Mouse (Mus musculus) midbrain, embryonic 10.5 days (tissue): Measurements from ENCODE around the gene 5031439G07Rik. TPM values are rescaled to one million over a fixed set of nuclear protein-coding genes. Genes with fewer than 3 reads are reported as not detected.

Source experiments
- DNase-seq: peaks from one replicate; pipeline ENCODE4 v3.0.0-alpha.2; 2017; ENCODE audit warnings: low spot score
- H3K27ac ChIP-seq: fragments of 300-500 bp; sonication (generic); replicated peaks from 2 replicates; pipeline ENCODE4 v1.5.1; 2016; ENCODE audit warnings: mild to moderate bottlenecking
- H3K27me3 ChIP-seq: fragments of 300-500 bp; sonication (generic); 2 replicates; pipeline ENCODE4 v1.6.1; 2016; ENCODE audit warnings: low read depth, mild to moderate bottlenecking; ENCODE audit not compliant: poor library complexity, severe bottlenecking
- H3K36me3 ChIP-seq: fragments of 300-500 bp; sonication (generic); 2 replicates; pipeline ENCODE4 v1.6.1; 2016; ENCODE audit warnings: mild to moderate bottlenecking, moderate library complexity
- H3K4me1 ChIP-seq: fragments of 300-500 bp; sonication (generic); 2 replicates; pipeline ENCODE4 v1.6.1; 2016
- H3K4me3 ChIP-seq: fragments of 300-500 bp; sonication (generic); 2 replicates; pipeline ENCODE4 v1.5.1; 2016; ENCODE audit warnings: mild to moderate bottlenecking, moderate library complexity
- H3K9me3 ChIP-seq: fragments of 300-500 bp; sonication (generic); replicated peaks from 2 replicates; pipeline ENCODE4 v1.6.1; 2016; ENCODE audit warnings: mild to moderate bottlenecking
- WGBS: fragments of 180-500 bp; shearing (Covaris S2); methylation state at CpG from one replicate; pipeline ENCODE4 v1.1.7; 2016; 5-methylcytosine and 5-hydroxymethylcytosine counted together
- polyA plus RNA-seq: library from polyadenylated mRNA; unstranded; fragments of >200 nt; fragmentation: Nextera tagmentation; extraction: Ambion mirVana; gene quantifications from 2 replicates; pipeline ENCODE4 v1.2.1, GENCODE M21; 2016

5031439G07Rik gene
- polyA plus RNA-seq, 1 experiment from 2014 or later: 10.1 TPM

DNA sequence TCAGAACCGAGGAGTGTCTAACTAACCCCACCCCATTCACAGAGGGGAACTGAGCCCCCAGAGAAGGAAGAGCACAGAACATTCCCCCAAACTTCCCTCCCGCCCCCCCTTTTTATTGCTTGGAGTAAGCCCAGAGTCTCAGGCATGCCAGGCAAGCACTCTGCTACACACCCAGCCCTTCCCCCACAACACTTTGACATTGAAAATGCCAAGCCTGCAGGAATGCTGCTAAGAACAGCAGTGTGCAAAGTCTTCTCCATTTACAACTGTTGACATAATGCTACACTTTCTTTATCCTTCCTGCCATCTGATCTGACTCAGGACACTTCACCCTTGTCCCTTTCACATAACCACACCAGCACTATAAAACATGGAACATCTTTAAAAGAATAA, 24.3 kb upstream of the 5031439G07Rik start:
- peaks cover 28% of the 10 kb centered on the region for H3K4me1 ChIP-seq
- no peaks in the 10 kb centered on the region for H3K36me3 ChIP-seq
- 42% methylated on average over 2 of the region's 2 CpGs for WGBS
- peaks cover 35% of the 10 kb centered on the region for H3K27me3 ChIP-seq
- DNase-seq: no peak
- no peaks in the 10 kb centered on the region for H3K9me3 ChIP-seq
- H3K4me3 ChIP-seq: no peak overlapping the region
- H3K27ac ChIP-seq: 0 out of 2 replicates have a peak overlapping the region, but pooled peaks have one; percentile 33

DNA sequence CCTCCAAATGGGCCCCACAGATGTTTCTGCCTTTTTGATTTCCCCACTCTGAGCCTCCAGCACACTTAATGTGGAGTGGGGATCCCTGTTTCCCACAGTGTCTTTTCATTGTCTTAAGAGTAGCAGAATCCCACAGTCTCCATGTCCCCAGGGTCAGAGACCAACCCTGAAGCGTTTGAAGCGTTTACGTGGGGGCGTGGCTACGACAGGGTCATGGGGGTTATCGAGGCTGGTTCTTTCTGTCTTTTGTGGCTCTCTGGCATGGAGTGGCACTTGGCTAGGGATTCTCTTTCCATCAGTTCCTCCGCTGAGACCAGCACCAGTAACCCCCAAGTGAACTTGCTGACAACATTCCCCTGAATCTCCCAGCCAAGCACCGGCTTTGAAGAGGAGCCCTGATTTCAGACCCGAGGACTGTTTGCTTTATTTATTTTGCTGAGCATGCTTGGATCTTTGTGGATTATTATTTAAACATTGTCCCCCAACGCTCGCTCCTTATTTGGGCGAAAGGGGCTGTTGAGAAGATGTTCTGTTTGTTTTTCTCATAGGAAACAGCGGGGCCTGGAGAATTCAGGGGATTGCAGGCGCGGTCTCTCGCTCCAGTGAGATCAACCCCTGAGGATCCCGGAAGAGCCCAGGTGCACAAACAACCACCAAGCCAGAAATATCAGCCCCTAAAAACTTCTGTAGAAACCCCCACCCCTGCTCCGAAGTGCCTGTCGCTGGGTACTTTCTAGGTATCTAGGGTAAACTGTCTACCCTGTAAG, 23.7 kb upstream of the 5031439G07Rik start:
- H3K4me3 ChIP-seq: no peak overlapping the region
- H3K9me3 ChIP-seq: no peaks in the 10 kb centered on the region
- peaks cover 29% of the 10 kb centered on the region for H3K27me3 ChIP-seq
- WGBS: 38% methylated on average over 19 of the region's 19 CpGs
- no peaks in the 10 kb centered on the region for H3K36me3 ChIP-seq
- peaks cover 24% of the 10 kb centered on the region for H3K4me1 ChIP-seq
- DNase-seq: no peak
- peak overlapping the region; percentile 52; the same call in 1 of the 2 replicates for H3K27ac ChIP-seq

DNA sequence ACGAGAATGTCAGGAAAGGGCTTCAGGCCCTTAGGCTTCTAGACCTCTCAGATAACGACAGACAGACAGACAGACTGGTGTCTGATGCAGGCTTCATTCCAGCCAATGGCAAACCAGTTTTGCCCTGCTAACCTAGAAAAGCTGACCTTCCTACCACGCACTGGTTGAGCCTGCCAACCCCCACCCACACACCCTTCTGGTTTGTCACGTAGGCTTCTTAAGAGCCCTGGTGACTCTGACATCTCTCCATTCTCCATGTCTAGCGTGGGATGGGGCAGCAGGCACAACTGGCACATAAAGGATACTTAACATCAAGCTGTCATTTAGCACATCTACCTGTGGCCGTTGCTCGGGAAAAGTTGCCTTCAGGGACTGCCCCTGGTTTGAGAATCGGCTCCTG, 21.3 kb upstream of the 5031439G07Rik start:
- no peak for DNase-seq
- H3K4me3 ChIP-seq: no peak overlapping the region
- no peak overlapping the region for H3K27ac ChIP-seq
- peaks cover 21% of the 10 kb centered on the region for H3K4me1 ChIP-seq
- H3K27me3 ChIP-seq: peaks cover 8% of the 10 kb centered on the region; the same call in 1 of the 2 replicates
- 84% methylated on average over 8 of the region's 8 CpGs for WGBS
- no peaks in the 10 kb centered on the region for H3K9me3 ChIP-seq
- no peaks in the 10 kb centered on the region for H3K36me3 ChIP-seq

DNA sequence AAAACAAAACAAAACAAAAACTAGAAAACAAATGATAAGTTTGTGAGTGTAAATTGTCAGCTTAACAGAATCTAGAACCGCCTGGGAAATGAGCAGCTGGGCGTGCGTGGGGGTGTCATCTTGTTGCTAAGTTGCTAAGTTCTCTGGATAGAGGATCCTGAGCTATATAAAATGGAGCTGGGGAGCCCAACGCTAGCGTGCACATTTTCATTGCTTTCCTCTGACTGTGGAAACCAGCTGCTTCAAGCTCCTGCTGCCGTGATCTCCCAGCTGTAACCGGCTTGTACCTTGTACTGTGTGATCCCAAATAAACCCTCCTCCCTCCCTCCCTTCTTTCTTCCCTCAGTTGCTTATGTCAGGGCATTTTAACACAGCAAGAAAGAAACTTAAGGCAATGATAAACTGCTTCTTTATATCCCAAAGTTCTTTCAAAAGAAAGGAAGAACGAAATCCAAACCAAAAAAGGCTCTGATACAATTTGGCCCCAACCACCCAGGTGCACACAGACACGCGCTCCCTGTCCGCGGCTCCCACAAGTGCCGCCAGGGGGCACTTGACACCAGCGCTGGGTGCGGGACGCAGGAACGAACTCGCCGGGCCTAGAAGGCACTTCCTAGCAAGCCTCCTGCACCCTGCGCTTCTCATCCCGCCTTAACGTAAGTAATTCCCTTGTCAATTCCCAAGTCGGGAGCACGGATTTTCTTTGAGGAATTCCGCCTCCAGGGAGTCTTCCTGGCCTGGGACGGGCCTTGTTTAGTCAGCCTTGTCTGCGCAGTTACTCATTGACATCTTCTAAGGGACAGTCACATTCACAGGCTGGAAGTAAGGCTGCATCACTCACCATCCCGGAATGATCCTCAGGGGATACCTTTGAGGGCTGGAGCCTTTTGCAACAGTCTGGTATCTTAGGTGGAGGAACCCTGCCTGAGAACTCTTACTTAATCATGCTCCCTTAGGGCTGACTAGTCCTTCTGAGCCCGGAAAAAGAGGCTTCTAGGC, 12.9 kb upstream of the 5031439G07Rik start:
- Histone ChIP-seq H3K27ac (no peak overlapping the region), H3K9me3 (no peaks in the 10 kb centered on the region), H3K36me3 (no peaks in the 10 kb centered on the region), H3K4me3 (0 out of 2 replicates have a peak overlapping the region, but pooled peaks have one; percentile 11), H3K4me1 (0 out of 2 replicates have a peak, but pooled peaks cover 5% of the 10 kb centered on the region), H3K27me3 (peaks cover 26% of the 10 kb centered on the region)
- DNase-seq: peak; percentile 74
- WGBS: 19% methylated on average over 29 of the region's 29 CpGs

DNA sequence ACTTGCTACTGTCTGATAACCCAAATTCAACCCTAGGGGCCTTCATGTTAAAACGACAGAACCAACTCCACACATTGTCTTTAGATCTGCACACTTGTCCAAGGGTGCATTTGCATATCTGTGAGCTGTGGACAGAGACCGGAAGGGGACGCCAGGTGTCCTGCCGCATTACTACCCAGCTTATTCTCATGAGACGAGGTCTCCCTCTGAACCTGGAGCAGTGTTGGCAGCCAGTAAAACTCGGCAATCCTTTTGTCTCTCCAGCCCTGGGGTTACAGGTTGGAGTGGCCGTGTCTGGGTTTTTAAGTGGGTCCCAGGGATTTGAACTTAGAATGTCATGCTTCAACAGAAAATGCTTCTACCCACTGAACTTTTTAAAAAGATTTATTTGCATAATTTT, 11.6 kb upstream of the 5031439G07Rik start:
- WGBS: 74% methylated on average over 7 of the region's 7 CpGs

DNA sequence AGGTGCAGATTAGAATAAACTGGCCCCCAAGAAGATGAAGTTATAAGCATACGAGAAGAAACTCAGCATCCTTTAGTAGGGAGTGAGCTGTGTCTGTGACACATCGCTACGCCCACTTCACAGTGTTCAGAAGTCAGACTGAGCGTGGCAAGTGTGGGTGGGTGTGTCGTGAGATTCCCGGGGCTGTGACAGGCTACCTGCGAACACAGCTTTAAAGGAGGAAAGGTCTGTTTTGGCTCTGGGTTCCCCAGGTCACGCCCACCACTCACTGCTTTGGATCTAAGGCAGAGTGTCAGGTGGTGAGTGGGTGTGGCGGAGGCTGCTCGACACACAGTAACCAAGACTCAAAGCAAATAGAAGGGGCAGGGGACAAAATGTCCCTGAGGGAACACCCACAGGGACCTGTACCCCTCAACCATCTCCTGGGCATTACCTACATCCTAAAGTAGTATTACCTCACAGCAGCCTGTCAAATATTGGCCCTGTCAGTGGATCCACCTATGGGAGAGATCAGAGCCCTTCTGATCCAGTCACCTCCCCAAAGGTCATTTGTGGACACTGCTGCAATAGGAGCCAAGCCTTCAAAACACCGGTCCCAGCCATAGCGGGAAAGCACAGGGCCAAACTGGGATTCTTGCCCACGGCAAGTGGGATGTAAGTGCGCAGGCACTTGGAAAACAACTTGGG, 9.6 kb upstream of the 5031439G07Rik start:
- DNase-seq: no peak
- H3K27ac ChIP-seq: no peak overlapping the region
- peaks cover 26% of the 10 kb centered on the region for H3K27me3 ChIP-seq
- H3K36me3 ChIP-seq: no peaks in the 10 kb centered on the region
- H3K9me3 ChIP-seq: no peaks in the 10 kb centered on the region
- WGBS: 78% methylated on average over 14 of the region's 14 CpGs
- H3K4me1 ChIP-seq: peaks cover 22% of the 10 kb centered on the region
- H3K4me3 ChIP-seq: no peak overlapping the region

More for the DNA sequence above, 11.6 kb upstream of the 5031439G07Rik start:
- DNase-seq: no peak
- Histone ChIP-seq H3K27me3 (peaks cover 26% of the 10 kb centered on the region), H3K4me3 (no peak overlapping the region), H3K36me3 (no peaks in the 10 kb centered on the region), H3K27ac (no peak overlapping the region), H3K4me1 (peaks cover 17% of the 10 kb centered on the region), H3K9me3 (no peaks in the 10 kb centered on the region)

DNA sequence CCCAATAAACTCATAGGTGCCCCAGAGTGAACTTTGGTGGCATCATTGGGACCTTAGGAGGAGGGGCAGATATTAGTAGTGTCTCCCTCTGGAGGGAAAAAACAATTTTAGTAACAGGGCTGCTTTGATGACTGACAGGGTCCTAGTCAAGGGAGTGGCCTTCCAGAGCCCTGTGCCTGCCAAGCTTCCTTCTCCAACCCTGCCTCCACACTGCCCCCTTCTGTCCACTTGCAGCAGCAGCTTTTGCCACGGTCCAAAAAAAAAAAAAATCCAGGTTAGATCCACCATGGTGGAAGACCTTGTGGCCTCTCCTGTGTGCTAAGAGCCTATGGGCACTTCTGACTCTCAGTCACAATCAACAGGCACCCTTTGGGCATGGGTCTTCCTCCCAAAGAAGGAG, 7.6 kb upstream of the 5031439G07Rik start:
- Histone ChIP-seq H3K27ac (no peak overlapping the region), H3K36me3 (no peaks in the 10 kb centered on the region), H3K4me1 (peaks cover 17% of the 10 kb centered on the region), H3K27me3 (peaks cover 9% of the 10 kb centered on the region), H3K4me3 (no peak overlapping the region), H3K9me3 (no peaks in the 10 kb centered on the region)
- 0% methylated on average over 1 of the region's 1 CpGs for WGBS
- peak; percentile 60 for DNase-seq

DNA sequence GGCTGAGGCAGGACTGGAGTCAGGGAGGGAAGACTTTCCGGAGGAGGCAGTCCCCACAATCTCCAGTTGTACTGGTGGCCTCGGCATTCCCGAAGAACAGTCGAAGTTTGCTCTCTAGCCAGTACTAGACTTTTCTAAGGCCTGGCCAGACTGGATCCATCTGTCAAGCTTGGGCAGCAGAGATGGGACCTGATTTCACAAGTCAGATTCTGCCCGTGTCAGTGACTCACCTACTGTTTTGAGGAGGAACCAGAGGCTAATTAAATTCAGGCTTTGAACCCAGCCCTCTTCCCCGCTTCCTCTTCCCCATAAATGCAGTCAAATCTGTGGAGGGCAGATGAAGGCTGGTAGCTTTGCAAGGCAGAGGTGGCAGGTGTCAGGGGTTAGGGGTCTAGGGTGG, 6.7 kb upstream of the 5031439G07Rik start:
- no peak overlapping the region; the same call in 1 of the 2 replicates for H3K27ac ChIP-seq
- peaks cover 17% of the 10 kb centered on the region for H3K4me1 ChIP-seq
- H3K27me3 ChIP-seq: peaks cover 2% of the 10 kb centered on the region; the same call in 1 of the 2 replicates
- DNase-seq: no peak
- WGBS: 54% methylated on average over 6 of the region's 6 CpGs
- H3K9me3 ChIP-seq: no peaks in the 10 kb centered on the region
- H3K36me3 ChIP-seq: no peaks in the 10 kb centered on the region
- no peak overlapping the region for H3K4me3 ChIP-seq

DNA sequence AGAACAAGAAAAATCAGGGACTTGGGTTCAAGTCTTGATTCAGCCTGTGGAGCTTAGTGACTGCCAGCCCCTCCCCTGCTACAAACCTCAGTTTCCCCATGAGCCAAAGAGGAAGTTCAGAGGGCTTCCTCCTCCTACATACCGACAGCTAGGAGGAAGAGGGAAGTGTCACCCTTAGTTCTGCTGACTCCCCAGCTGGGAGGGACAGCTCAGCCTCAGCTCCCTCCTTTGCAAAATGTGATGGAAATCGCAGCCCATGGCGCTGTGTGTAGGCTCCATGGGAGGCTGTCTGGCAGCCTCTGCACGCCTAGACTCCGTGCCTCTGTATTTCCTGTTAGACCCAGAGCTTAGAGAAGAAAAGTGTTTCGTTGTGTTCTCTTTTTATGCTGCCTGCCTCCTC, 6.1 kb upstream of the 5031439G07Rik start:
- WGBS: 58% methylated on average over 6 of the region's 6 CpGs
- H3K4me3 ChIP-seq: no peak overlapping the region
- no peaks in the 10 kb centered on the region for H3K9me3 ChIP-seq
- H3K27me3 ChIP-seq: peaks cover 7% of the 10 kb centered on the region
- no peak overlapping the region for H3K27ac ChIP-seq
- no peak for DNase-seq
- H3K36me3 ChIP-seq: no peaks in the 10 kb centered on the region
- peaks cover 22% of the 10 kb centered on the region for H3K4me1 ChIP-seq

DNA sequence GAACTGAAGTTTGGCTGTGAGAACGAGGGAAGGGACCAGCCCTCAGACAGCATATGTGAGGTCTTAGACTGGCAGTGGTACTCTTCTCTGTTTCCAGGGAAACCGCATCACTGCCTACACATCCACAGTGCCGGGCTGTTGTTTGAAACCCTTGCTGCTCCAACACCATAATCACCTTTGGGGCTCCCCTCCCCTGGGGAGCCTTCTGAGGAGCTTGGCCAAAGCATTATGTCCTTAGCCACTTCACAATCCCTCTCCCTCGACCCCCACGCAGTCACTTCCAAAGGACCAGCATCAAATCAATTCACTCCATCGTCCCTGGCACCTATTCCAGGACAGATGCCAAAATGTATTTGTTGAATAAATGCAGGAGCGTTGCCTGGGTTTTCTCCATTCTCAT, 1.4 kb upstream of the 5031439G07Rik start:
- Histone ChIP-seq H3K36me3 (peaks cover 4% of the 10 kb centered on the region; the same call in 1 of the 2 replicates), H3K9me3 (no peaks in the 10 kb centered on the region), H3K27ac (no peak overlapping the region), H3K4me1 (peaks cover 41% of the 10 kb centered on the region), H3K27me3 (peaks cover 17% of the 10 kb centered on the region), H3K4me3 (no peak overlapping the region)
- DNase-seq: no peak
- WGBS: 71% methylated on average over 7 of the region's 7 CpGs

DNA sequence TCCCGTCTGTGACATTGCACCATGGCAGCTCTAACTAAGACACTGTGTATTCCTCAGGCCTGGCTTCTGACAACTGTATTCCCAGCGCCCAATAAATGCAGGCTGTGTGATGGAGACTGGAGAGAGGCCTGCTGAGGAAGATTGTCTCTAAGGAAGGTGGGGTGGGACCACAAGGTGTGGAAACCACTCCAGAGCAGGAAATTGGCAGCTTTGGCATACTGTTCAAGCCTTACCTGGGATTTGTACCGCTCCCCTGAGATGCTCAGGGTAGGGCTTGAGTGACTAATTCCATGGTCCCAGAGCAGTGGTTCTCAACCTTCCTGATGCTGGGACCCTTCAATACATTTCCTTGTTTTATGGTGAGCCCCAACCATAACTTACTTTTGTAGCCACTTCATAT, 747 bp upstream of the 5031439G07Rik start:
- H3K4me3 ChIP-seq: no peak overlapping the region

More for the DNA sequence above, 747 bp upstream of the 5031439G07Rik start:
- DNase-seq: no peak
- Histone ChIP-seq H3K9me3 (no peaks in the 10 kb centered on the region), H3K27ac (no peak overlapping the region), H3K4me1 (peaks cover 39% of the 10 kb centered on the region), H3K36me3 (peaks cover 4% of the 10 kb centered on the region; the same call in 1 of the 2 replicates), H3K27me3 (peaks cover 17% of the 10 kb centered on the region)
- 80% methylated on average over 3 of the region's 3 CpGs for WGBS
